Mouse (Mus musculus) cortical plate, adult 2 months (tissue): ENCODE measurements around the gene Cyp2d11.
A peak's percentile ranks its signal among the peaks of the same experiment; 100 is the strongest.

Experiments
- CTCF ChIP-seq: fragments of 200-500 bp; IDR thresholded peaks from 2 replicates; pipeline ENCODE4 v1.5.1; 2011; ENCODE audit warnings: mild to moderate bottlenecking, control low read depth, low read length; ENCODE audit not compliant: insufficient read depth; ENCODE audit errors: extremely low read depth
- POLR2A ChIP-seq: fragments of 200-500 bp; IDR thresholded peaks from 2 replicates; pipeline ENCODE4 v1.6.1; 2011; ENCODE audit warnings: mild to moderate bottlenecking, low read length, control low read depth; ENCODE audit not compliant: insufficient read depth; ENCODE audit errors: extremely low read depth

DNA sequence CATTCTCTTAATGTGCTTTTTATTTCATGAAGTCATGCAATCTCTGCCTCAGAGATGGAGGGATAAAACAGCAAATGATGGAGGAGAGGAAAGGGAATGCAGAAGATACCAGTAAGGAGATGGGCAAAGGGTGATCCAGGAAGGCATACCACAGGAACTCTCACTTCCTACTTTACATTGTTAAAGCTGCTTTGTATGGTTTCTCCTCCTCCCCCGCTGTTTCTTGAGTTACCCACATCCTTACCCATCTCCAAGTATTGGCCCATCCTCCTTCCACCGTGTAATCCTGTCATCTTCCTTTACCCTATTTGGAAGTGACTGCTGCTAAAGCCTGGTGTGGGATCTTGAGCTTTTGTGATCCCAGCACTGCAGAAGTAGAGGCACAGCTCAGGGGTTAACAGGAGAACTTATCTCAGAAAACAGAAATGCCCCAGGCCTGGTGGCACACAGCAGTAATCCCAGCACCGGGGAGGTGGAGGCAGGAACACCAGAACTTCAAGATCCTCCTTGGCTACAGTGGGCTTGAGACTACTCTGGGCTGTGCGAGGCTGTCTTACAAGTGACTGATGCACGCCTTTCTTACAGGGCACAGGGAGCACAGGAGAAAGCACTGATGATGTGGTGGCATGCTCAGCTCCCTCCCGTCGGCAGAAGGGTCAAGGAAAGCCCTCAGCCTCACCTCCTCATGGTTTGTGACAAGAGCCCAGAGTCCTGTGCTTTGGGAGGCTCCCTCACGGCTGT, 45.4 kb downstream of the Cyp2d11 start:
- TF ChIP-seq POLR2A (0 out of 2 replicates have a peak, but pooled peaks have one; percentile 16), CTCF (no peak)
